Mouse (Mus musculus) adrenal gland (tissue): ENCODE measurements at regions not wholly inside any gene's neighbourhood (a gene's known extent, or its start where the extent isn't known, plus 50 kb on each side); places are given as distances from the start of the nearest gene placed in this dataset.
"Not testable (repeated sequence)": the region's sequence is repeated elsewhere in the genome, so short reads cannot be mapped to it uniquely, and the experiment has no call there.

ENCODE experiments used
- intact Hi-C: fragments of 180-260 bp; cut with DNase I; formaldehyde crosslinking; loops from one replicate; pipeline ENCODE4 v1.15.1; 2025
- microRNA-seq, 2 experiments: library from miRNA; unstranded; fragments of <30 nt; microRNA quantifications; one replicate each; pipeline ENCODE4; 2019

DNA sequence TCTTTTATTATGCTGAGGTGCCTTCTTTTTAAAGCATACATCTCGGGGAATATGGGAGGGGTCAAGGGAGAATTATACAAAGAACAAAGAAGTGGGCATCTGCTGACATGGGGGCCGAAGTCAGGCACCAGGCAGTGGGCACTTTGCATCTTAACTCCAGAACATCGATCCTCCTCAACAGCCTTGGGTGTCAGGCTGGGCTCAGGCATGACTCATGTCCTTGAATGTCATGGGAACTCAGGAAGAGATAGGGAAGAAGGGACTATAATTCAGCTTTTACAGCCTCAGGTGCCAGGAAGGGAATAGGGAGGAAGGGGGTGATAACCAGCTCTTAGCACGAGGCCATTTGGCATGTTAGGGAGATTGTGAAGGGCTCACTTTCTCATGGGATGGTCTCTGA lies 85.6 kb upstream of the Ptprz1 start:
- intact Hi-C loops, result not testable (repeated sequence)

DNA sequence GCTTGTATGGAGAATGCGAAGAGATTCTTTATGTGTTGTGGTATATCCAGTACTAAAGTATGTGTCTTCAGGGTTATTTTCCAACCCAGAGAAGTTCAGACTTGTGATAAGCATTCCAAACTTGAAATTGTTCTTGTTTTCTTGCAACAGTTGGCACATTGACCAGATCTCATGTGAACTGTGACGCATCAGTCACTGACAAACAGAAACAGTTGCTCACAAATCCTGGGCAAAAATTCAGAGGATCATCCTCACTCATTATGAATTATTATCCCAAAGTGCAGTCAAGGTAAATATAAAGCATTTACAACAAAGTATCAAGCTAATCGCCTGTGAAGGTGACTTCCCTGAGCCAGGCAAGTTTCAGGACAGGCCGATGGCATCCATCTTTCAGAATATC lies 83.5 kb upstream of the Ptprz1 start:
- intact Hi-C loops, result no loop called here

DNA sequence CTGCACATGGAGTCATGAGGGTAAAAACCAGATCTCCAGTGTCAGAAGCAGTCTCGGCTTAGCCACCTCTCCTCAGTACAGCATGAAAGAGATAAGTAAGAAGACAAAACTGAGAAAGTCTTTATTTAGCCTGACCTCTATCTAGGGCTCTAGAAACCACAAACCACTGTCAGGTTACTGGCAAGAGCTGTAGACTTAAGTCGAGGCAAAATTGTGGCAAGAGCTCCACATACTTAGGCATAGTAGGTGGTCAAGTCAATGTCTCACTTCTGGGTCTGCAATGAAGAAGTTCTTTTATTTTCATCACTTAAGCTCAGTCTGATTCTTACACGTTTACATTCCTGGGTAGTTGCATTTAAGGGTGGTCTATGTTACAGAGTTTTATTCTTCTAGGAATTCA lies 82.7 kb upstream of the Ptprz1 start:
- intact Hi-C loops, result no loop called here

DNA sequence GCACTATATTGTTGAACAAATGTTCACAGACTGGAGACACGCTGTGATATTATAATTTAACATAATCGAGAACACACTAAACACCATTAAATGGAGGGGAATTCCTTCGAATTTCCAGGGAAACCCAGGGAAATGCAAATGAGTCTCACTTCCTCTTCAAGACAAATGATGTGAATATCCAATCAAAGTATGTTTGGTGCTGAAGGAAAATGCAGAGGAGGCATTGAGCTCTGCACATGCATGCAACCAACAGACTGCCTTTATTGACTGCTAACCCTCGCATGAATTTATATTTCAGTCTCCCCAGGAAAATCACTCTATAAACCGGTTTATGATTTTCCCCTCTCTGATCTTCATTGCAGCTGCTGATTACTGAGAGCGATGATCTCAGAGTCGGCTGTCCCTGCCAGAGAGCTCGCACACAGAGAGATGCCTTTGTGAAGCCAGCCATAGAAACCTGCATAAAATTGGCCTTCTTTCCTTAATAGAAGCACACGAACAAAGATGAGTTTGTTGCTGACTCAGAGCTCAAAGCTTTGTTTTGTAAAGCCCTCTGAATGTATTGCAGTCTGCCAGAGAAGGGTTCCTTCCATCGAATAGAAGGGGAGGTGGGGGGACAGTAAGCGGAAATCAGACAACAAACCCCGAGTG lies 81.1 kb upstream of the Ptprz1 start:
- intact Hi-C loops, result no loop called here

DNA sequence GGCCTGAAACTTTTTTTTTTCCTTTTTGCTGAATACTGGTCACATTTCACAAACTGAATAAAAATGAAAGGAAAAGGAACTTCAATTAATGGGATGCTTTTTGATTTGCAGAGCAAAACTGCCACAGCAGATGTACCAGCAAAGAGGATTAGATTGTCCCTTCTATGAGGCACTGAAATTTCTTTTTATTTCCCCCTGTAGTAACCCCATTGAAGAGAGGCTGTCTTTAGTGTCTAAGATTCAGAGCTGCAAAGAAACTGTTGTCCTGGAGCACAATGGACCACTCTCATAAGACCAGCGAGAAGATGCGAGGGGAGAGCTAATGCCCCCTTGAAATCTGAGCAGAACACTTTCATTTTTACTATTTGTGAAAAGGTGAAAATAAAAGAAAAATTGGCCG lies 80.5 kb upstream of the Ptprz1 start:
- intact Hi-C loops, result loop anchor here (5.0 kb wide), 1 partner anchor 148 kb away; no protein-coding TSS in a partner anchor

DNA sequence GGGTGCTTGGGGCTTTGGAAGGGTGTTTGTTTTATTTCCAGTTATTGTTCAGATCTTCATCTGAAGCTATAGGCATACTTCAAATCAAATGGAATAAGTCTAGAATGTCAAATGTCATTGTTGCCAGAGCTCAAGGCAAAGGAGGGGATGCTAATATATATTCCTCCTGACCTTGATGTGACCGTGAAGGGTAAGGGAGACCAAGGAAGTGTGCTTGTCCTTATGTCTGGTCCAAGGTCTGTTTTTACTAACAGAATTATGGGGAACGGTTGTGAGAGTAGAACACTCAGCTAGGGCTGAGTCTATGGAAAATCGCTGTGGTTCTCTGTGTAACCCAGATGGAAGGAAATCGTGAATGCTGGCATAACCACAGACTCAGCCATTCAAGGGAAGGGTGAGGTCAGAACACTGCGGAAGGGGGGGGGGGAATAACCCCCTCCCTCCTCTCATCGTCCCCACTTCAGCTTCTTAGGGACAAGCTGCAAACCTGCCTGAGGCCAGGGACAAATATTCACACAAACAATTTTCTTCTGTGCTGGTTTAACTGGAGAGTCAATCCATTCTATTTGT lies 79.9 kb upstream of the Ptprz1 start:
- intact Hi-C loops, result loop anchor here (5.0 kb wide), 1 partner anchor 147 kb away; no protein-coding TSS in a partner anchor

DNA sequence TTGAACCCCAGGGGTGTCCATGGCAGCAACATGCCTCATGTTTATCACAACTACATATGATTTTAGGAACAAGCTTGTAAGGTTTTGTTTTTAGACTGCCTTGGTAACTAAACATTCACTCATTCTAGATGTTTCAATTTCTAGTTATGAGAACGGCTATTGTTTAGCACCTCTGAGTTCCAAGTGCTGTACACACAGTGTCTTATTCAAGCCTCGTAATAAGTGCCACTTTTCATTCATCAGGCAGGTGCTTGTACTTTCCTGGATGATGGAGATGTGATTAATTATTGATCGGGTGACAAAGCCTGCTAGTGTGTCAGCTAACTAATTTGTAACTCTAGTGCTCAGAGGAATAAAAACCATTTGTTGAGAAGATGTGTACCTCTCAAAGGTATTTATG lies 73.4 kb upstream of the Ptprz1 start:
- intact Hi-C loops, result no loop called here

DNA sequence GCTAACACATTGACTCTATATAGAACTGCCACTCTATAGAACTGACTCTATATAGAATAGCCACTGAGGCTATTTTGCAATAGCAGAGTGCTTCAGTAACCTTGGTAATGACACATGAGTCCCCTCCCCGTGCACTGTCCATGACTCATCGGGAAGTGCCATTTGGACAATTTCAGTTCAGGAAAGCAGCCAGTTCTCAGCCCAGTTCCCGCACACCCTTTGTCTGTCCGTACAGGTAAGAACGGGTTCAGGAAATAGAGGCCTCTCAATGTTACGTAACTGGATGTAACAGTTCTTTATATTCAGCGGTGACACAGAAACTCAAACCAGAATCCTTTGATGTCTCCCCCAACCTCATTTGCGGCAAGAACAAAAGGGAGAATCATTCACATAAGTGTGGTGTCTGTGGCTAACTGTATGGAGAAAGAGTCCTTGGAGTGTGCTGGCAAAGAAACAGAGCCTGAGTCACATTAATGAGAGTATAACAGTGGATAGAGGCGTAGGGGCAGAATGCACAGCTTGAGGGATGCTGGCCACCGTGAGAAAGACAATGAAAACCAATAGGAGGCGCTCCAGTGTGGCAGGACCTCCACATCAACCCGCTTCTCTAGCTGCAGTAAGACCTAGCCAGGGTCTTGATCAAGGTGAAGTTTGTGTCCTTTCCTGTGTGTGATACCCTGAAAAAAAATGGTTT lies 72.8 kb upstream of the Ptprz1 start:
- intact Hi-C loops, result no loop called here

DNA sequence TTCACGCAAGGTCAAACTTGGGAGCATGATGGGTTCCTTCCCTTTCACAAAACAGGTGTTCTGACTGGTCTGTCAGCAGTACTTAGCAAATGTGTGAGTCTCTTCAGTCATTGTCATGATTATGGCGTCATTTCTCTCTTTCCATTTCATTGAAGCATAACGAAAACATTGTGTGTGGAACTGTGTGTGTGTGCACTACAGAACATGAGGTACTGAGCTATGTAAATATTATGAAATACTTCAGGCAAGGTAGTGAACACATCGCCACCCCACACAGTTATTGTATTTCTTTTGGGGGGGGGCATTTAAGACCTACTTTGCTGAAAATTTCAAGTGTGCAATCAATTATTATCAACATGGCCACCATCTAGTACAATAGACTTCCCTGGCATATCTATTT lies 71.4 kb upstream of the Ptprz1 start:
- intact Hi-C loops, result no loop called here

DNA sequence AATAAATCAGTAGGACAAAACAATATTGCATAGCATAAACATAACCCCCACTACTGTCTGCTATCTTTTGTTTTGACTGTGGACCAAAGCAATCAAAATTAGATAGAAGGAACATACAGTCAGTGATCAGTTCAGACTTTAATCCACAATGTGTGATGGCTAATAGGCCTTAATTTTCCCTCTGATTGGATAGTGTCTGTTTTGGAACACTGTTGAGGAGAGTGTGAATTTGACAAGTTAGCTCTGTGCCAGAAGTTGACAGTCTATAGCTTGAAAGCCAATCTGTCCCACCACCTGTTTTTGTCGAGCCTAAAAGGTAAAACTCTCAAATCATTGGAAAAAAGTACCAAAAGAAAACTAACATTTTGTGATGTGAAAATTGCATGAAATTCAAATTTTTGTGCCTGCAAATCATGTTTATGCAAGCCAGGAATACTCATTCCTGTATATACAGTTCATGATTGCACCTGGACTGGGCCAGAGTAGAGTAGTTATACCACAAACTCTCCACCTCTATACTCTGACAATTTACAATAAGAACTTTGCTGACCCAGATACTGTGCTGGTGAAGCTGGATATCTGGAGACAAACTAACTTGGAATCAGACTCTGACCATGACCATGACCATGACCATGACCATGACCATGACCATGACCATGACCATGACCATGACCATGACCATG lies 50.1 kb upstream of the Ptprz1 start:
- intact Hi-C loops, result no loop called here

Small RNAs in the stretch of these regions (microRNA-seq; reads per million reads assigned to microRNA genes)
- gene Gm25942, result 0 reads per million in 2 experiments
